Mouse (Mus musculus) heart, adult 11 months (tissue): ENCODE measurements around the gene Wdr95.
A peak's percentile ranks its signal among the peaks of the same experiment; 100 is the strongest.

Source experiments
- DNase-seq: peaks from one replicate; pipeline ENCODE4 v3.0.0; 2022

The Wdr95 gene

GRCm38 (mm10) chr5:149634409-149635035, 106.0 kb downstream of the Wdr95 start:
- no peak for DNase-seq

GRCm38 (mm10) chr5:149635556-149635955, 107.1 kb downstream of the Wdr95 start:
- DNase-seq, result no peak

- peak; percentile 100 for DNase-seq
Observed at GRCm38 (mm10) chr5:149636075-149636920, 107.8 kb downstream of the Wdr95 start, which contains the start of gene Hsph1. Gene Hsph1, minus strand, starts transcription at chr5:149636376.

GRCm38 (mm10) chr5:149637306-149637705, 108.8 kb downstream of the Wdr95 start:
- no peak for DNase-seq

- DNase-seq, result no peak
Observed at GRCm38 (mm10) chr5:149641277-149641892, 112.9 kb downstream of the Wdr95 start.

- no peak for DNase-seq
Observed at GRCm38 (mm10) chr5:149642366-149642765, 113.9 kb downstream of the Wdr95 start.

GRCm38 (mm10) chr5:149642783-149643509, 114.5 kb downstream of the Wdr95 start:
- DNase-seq, result no peak

- DNase-seq, result no peak
Observed at GRCm38 (mm10) chr5:149647367-149648115, 119.1 kb downstream of the Wdr95 start.

GRCm38 (mm10) chr5:149648196-149648595, 119.7 kb downstream of the Wdr95 start:
- DNase-seq, result no peak

- no peak for DNase-seq
Observed at GRCm38 (mm10) chr5:149648895-149649406, 120.5 kb downstream of the Wdr95 start.

- no peak for DNase-seq
Observed at GRCm38 (mm10) chr5:149649499-149650178, 121.2 kb downstream of the Wdr95 start.

- no peak for DNase-seq
Observed at GRCm38 (mm10) chr5:149650179-149650553, 121.7 kb downstream of the Wdr95 start.

GRCm38 (mm10) chr5:149655636-149656035, 127.2 kb downstream of the Wdr95 start:
- DNase-seq, result no peak

- no peak for DNase-seq
Observed at GRCm38 (mm10) chr5:149658022-149658421, 129.5 kb downstream of the Wdr95 start.

GRCm38 (mm10) chr5:149658741-149659413, 130.4 kb downstream of the Wdr95 start:
- DNase-seq, result no peak

- no peak for DNase-seq
Observed at GRCm38 (mm10) chr5:149659414-149659780, 130.9 kb downstream of the Wdr95 start.

GRCm38 (mm10) chr5:149661428-149661827, 132.9 kb downstream of the Wdr95 start:
- no peak for DNase-seq
